Mouse (Mus musculus) heart, adult 2 months (tissue): ENCODE data around the gene Rab17.

Experiments
- CTCF ChIP-seq: fragments of 200-600 bp; IDR thresholded peaks from 2 replicates; pipeline ENCODE4 v1.8.1; 2022; ENCODE audit warnings: antibody characterized with exemption, mild to moderate bottlenecking, moderate library complexity
- EP300 ChIP-seq: fragments of 200-500 bp; IDR thresholded peaks from 2 replicates; pipeline ENCODE4 v1.6.1; 2011; ENCODE audit warnings: low read depth, low read length, control low read depth; ENCODE audit not compliant: insufficient read depth
- POLR2A ChIP-seq: fragments of 200-500 bp; IDR thresholded peaks from 2 replicates; pipeline ENCODE4 v1.6.1; 2011; ENCODE audit warnings: mild to moderate bottlenecking, low read depth, low read length, control low read depth; ENCODE audit not compliant: insufficient read depth

DNA sequence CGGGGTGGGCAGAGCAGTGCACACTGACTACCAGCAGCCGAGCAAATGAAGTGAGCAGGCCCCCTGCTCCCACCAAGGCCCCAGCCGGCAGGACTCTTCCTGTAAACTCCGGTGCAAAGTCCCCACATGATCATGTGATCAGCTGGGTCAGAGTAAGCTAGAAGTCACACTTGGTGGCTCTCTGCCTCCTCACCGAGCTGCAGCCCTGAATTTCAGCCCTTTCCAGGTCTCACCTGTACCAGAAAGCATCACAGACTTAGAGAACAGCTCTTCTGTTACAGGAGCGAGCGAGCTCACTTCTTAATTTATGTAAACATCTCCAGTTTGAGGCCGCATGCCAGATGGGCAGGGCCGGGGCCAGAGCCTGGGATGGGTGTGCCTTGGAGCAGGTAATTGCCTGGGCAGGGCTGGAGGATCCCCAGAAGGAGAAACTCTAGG lies at the start of gene Rab17:
- no peak for TF ChIP-seq CTCF
- TF ChIP-seq EP300 = no peak
- no peak for TF ChIP-seq POLR2A
